Mouse (Mus musculus) forebrain, embryonic 16.5 days (tissue): ENCODE data around the gene Xkr7. TPM values are rescaled to one million over a fixed set of nuclear protein-coding genes. Genes with fewer than 3 reads are reported as not detected.

Source experiments
- ATAC-seq: fragments of 200-750 bp; cut with Nextera tagmentation; 2 replicates; pipeline ENCODE4 v1.8.0; 2017; ENCODE audit warnings: mild to moderate bottlenecking, moderate library complexity
- H3K27ac ChIP-seq: fragments of 300-500 bp; sonication (generic); 2 replicates; pipeline ENCODE4 v1.5.1; 2014; ENCODE audit warnings: low read length, control low read depth
- H3K27me3 ChIP-seq: fragments of 300-500 bp; sonication (generic); replicated peaks from 2 replicates; pipeline ENCODE4 v1.6.1; 2014; ENCODE audit warnings: low read length; ENCODE audit not compliant: control insufficient read depth, insufficient read depth
- H3K36me3 ChIP-seq: fragments of 300-500 bp; sonication (generic); 2 replicates; pipeline ENCODE4 v1.6.1; 2014; ENCODE audit not compliant: control insufficient read depth, insufficient read depth
- H3K4me1 ChIP-seq: fragments of 300-500 bp; sonication (generic); replicated peaks from 2 replicates; pipeline ENCODE4 v1.6.1; 2014; ENCODE audit warnings: low read length; ENCODE audit not compliant: control insufficient read depth, insufficient read depth
- H3K4me2 ChIP-seq: fragments of 300-500 bp; sonication (generic); 2 replicates; pipeline ENCODE4 v1.6.1; 2014; ENCODE audit warnings: mild to moderate bottlenecking, low read length, control low read depth
- H3K4me3 ChIP-seq: fragments of 300-500 bp; sonication (generic); replicated peaks from 2 replicates; pipeline ENCODE4 v1.5.1; 2014; ENCODE audit warnings: mild to moderate bottlenecking, low read length, control low read depth
- H3K9ac ChIP-seq: fragments of 300-500 bp; sonication (generic); replicated peaks from 2 replicates; pipeline ENCODE4 v1.6.1; 2014; ENCODE audit warnings: low read depth, low read length, control low read depth
- H3K9me3 ChIP-seq: fragments of 300-500 bp; sonication (generic); 2 replicates; pipeline ENCODE4 v1.6.1; 2016; ENCODE audit warnings: low read length; ENCODE audit not compliant: control insufficient read depth
- WGBS: fragments of 180-500 bp; shearing (Covaris S2); extraction: QIAGEN DNeasy Blood & Tissue Kit; methylation state at CpG from one replicate; pipeline ENCODE4 v1.1.7; 2014; 5-methylcytosine and 5-hydroxymethylcytosine counted together
- polyA plus RNA-seq: library from polyadenylated mRNA; unstranded; fragments of >200 nt; fragmentation: Nextera tagmentation; extraction: Ambion mirVana; gene quantifications from 2 replicates; pipeline ENCODE4 v1.2.1, GENCODE M21; 2015

The Xkr7 gene
- polyA plus RNA-seq, 1 experiment from 2014 or later: 2.0 TPM

DNA sequence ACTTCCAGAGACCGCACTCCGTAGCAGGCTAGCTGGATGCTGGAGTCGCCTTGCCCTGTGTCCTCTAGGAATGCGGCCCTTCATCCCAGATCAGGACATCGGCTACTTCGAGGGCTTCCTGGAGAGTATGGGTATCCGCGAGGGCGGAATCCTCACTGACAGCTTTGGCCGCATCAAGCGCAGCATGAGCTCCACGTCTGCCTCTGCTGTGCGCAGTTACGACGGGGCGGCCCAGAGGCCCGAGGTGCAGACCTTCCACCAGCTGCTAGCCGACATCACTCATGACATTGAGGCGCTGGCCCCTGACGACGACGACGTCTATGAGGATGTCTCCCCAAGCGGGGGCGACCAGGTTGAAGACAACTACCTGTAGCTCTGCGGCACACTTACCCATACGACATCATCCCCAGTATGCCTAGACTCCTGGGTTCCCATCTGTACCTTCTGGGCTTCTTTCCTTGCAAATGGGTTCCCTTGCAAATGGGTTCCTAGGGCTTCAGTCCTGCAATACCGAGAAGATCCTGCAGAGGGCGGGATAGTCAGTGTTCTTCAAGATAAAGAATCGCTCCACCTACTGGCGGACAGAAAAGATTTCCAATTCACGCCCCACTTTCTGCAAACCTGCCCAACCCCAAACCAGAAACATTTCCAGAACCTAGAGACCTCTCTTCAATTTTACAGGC lies 49.3 kb downstream of the Xkr7 start:
- H3K27me3 ChIP-seq: no peaks in the 10 kb centered on the region
- no peak overlapping the region for H3K27ac ChIP-seq
- WGBS: 35% methylated on average over 32 of the region's 32 CpGs
- no peak overlapping the region for H3K9ac ChIP-seq
- no peak overlapping the region for H3K4me3 ChIP-seq
- ATAC-seq: no peak
- no peaks in the 10 kb centered on the region for H3K9me3 ChIP-seq
- no peak overlapping the region for H3K4me2 ChIP-seq
- H3K4me1 ChIP-seq: no peaks in the 10 kb centered on the region
- H3K36me3 ChIP-seq: no peaks in the 10 kb centered on the region

DNA sequence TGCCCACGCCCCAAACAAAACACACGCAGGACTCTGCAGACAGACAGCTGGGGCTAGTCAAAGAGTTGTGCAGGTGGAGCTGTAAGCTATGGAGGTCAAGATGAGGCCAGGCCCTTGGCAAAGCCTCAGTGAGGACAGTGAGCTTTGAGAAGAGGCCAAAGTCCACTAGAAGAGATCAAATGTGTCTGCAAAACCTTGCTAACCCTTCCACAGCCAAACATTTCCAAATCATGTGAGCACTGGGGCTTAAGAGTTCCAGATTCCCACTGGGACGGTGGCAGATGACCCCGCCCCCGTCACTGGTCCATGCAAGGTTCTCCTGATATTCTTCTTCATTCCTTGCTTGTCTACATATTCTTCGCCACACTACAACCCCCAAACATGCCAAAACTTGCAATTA lies 50.2 kb downstream of the Xkr7 start:
- H3K27ac ChIP-seq: no peak overlapping the region
- WGBS: 81% methylated on average over 6 of the region's 6 CpGs

DNA sequence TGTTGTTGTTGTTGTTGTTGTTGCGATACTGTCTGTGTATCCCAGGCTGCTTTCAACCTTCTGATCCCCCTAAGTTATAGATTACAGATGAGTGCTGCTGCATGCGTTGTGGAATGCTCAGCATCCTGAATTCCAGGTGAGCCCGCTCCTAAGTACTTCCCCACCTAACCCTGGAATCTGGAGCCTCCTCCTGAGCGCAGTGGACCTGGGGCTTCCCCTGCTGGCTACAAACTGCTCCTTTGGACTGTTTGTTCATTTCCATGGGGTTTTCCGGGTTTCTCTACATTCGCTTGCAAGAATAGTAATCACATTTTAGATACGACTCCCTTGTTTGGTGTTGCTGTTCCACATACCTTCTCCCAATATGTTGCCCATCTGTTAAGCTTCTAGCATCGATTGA lies 51.6 kb downstream of the Xkr7 start:
- H3K4me3 ChIP-seq: no peak overlapping the region

More for the DNA sequence above, 50.2 kb downstream of the Xkr7 start:
- Histone ChIP-seq H3K9ac (no peak overlapping the region), H3K9me3 (no peaks in the 10 kb centered on the region), H3K4me2 (no peak overlapping the region), H3K36me3 (no peaks in the 10 kb centered on the region), H3K4me1 (no peaks in the 10 kb centered on the region), H3K4me3 (no peak overlapping the region), H3K27me3 (no peaks in the 10 kb centered on the region)
- no peak for ATAC-seq

GRCm38 (mm10) chr2:153083824-153084223 lies 52.2 kb downstream of the Xkr7 start:
- Histone ChIP-seq H3K36me3 (no peaks in the 10 kb centered on the region), H3K27ac (no peak overlapping the region), H3K4me3 (no peak overlapping the region), H3K27me3 (no peaks in the 10 kb centered on the region), H3K4me1 (no peaks in the 10 kb centered on the region), H3K9me3 (no peaks in the 10 kb centered on the region), H3K4me2 (no peak overlapping the region), H3K9ac (no peak overlapping the region)
- whole genome bisulfite sequencing: 95% methylated on average over 4 of the region's 4 CpGs
- no peak for ATAC-seq

More for the DNA sequence above, 51.6 kb downstream of the Xkr7 start:
- WGBS: 80% methylated on average over 8 of the region's 8 CpGs
- H3K4me2 ChIP-seq: no peak overlapping the region
- H3K27me3 ChIP-seq: no peaks in the 10 kb centered on the region
- H3K36me3 ChIP-seq: no peaks in the 10 kb centered on the region
- no peak overlapping the region for H3K27ac ChIP-seq
- no peak for ATAC-seq
- no peak overlapping the region for H3K9ac ChIP-seq
- no peaks in the 10 kb centered on the region for H3K9me3 ChIP-seq
- no peaks in the 10 kb centered on the region for H3K4me1 ChIP-seq

DNA sequence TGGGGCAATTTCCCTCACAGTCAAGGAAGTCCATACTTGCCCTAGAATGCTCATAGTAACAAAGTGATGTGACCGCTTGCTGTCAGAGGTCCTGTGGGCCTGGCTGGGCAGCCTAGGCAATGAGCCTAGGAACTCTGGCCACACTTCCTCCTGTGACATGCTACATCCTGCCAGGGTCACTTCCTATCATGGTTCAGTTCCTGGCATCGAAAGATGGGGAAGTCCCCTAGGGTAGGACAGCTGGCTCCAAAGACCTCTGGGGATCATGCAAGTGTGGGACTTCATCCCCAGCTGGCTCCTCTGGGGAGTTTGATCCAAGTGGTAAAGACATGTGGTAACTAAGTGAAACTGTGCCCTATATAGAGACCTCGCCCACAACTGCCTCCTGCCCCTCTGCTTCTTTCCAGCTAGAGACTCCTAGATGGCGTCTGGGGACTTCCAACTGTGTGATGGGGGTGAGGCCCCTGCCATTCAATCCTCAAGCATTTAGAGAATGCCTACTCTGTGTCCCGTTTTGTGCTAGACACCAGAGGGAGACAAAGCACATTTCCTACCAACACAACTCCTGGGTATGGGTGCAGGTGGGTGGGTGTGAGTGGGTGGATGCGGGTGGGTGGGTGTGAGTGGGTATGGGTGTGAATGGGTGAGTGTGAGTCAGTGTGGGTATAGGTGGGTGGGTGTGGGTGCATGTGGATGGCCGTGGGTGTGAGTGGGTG lies 52.8 kb downstream of the Xkr7 start:
- WGBS: 62% methylated on average over 7 of the region's 7 CpGs
- no peaks in the 10 kb centered on the region for H3K27me3 ChIP-seq
- no peaks in the 10 kb centered on the region for H3K36me3 ChIP-seq
- no peak overlapping the region for H3K4me3 ChIP-seq
- no peaks in the 10 kb centered on the region for H3K9me3 ChIP-seq
- H3K4me2 ChIP-seq: no peak overlapping the region
- no peak overlapping the region for H3K9ac ChIP-seq
- ATAC-seq: no peak
- no peaks in the 10 kb centered on the region for H3K4me1 ChIP-seq
- no peak overlapping the region for H3K27ac ChIP-seq

DNA sequence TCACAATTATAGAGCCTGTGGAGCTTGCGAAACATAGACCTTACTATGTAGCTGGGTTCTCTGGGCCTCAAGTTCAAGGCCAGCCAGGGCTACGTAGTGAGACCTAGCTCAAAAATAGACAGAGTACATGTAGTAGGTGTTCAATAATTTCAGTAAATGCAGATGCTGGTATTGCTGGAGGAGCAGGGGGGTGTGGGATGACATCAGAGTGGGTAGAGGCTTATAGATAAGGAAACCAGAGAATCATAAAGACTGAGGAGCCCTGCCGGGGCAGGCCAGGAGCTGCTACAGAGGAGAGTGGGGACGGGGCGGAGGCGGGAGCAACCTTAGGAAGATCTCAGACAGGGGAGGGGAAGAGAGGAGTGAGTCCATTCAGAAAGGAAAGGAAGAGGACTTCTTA lies 53.9 kb downstream of the Xkr7 start:
- 97% methylated on average over 6 of the region's 6 CpGs for WGBS
- H3K9ac ChIP-seq: no peak overlapping the region
- H3K27me3 ChIP-seq: no peaks in the 10 kb centered on the region; the same call in 1 of the 2 replicates
- no peaks in the 10 kb centered on the region for H3K9me3 ChIP-seq
- no peak overlapping the region for H3K27ac ChIP-seq
- no peak for ATAC-seq
- H3K4me2 ChIP-seq: no peak overlapping the region
- H3K4me3 ChIP-seq: no peak overlapping the region
- no peaks in the 10 kb centered on the region for H3K4me1 ChIP-seq
- H3K36me3 ChIP-seq: no peaks in the 10 kb centered on the region

DNA sequence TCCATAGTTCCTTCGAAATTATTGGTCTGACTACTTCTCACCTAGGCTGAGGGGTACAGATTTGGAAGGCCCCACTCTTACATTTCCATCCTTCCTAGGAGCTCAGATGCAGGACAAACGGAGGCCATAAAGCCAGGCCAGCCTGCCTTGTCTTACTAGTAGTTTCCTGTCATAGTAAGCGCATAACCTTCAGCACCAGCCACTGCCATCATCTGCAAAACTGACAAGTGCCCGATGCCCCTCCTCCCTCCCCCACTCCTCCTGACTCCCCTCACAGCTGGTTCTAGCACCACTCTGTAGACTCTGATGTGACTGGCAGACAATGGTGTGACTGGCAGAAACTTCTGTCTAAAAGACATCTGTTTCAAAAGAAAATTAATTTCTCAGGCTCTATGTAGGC lies 54.5 kb downstream of the Xkr7 start:
- no peak for ATAC-seq
- Histone ChIP-seq H3K9ac (no peak overlapping the region), H3K36me3 (no peaks in the 10 kb centered on the region), H3K4me3 (no peak overlapping the region), H3K27ac (no peak overlapping the region), H3K27me3 (no peaks in the 10 kb centered on the region; the same call in 1 of the 2 replicates), H3K9me3 (no peaks in the 10 kb centered on the region), H3K4me1 (no peaks in the 10 kb centered on the region), H3K4me2 (no peak overlapping the region)
- 88% methylated on average over 4 of the region's 4 CpGs for WGBS

DNA sequence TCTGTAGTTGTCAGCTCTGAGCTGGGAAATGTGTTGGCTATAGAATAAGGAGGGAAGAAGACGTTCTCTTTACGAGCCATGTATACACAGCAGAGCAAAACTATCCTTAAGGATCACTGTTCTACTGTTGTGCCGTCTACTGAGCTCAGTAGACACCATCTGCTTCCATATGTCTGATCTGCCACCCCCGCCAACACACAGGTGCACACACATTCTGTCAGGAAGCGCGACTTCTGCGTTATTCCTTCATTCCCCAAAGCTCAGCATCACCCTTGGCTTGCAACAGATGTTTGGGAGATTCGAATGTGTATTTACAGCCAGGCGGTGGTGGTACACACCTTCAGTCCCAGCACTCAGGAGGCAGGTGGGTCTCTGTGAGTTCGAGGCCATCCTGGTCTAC lies 55.4 kb downstream of the Xkr7 start:
- Histone ChIP-seq H3K4me1 (no peaks in the 10 kb centered on the region), H3K27ac (no peak overlapping the region), H3K27me3 (no peaks in the 10 kb centered on the region; the same call in 1 of the 2 replicates), H3K4me2 (no peak overlapping the region), H3K36me3 (no peaks in the 10 kb centered on the region), H3K4me3 (no peak overlapping the region), H3K9me3 (no peaks in the 10 kb centered on the region), H3K9ac (no peak overlapping the region)
- no peak for ATAC-seq
- 81% methylated on average over 10 of the region's 10 CpGs for WGBS

DNA sequence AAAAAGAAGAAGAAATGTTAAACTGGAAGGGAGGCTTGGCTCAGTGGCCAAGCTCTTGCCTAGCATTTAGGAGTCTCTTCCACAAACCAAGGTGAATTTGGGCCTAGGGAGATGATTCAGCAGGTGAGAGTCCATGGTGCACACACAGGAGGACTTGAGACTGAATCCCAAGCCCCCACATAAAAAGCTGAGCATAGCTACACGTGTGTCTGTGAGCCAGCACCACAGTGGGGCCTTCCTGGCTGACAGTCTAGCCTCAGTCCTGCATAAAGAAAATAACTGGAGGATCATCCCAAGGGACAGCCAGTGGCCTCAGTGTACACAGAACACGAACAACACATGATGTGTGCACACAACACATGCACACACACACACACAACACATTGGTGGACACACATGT lies 57.7 kb downstream of the Xkr7 start:
- no peak for ATAC-seq

More for the DNA sequence above, 57.7 kb downstream of the Xkr7 start:
- H3K27me3 ChIP-seq: no peaks in the 10 kb centered on the region; the same call in 1 of the 2 replicates
- H3K36me3 ChIP-seq: no peaks in the 10 kb centered on the region
- no peaks in the 10 kb centered on the region for H3K4me1 ChIP-seq
- no peak overlapping the region for H3K4me2 ChIP-seq
- H3K9ac ChIP-seq: no peak overlapping the region
- no peaks in the 10 kb centered on the region for H3K9me3 ChIP-seq
- 52% methylated on average over 2 of the region's 2 CpGs for WGBS
- H3K4me3 ChIP-seq: no peak overlapping the region
- no peak overlapping the region for H3K27ac ChIP-seq
